Mouse (Mus musculus) C2C12 (cell line): ENCODE results near the gene Eif2ak3. TPM values are rescaled to one million over a fixed set of nuclear protein-coding genes. Genes with fewer than 3 reads are reported as not detected.

Experiments used
- H3K27me3 ChIP-seq: one replicate; pipeline ENCODE4 v1.6.1; 2011; ENCODE audit not compliant: control insufficient read depth, insufficient read depth, insufficient read length
- H3K36me3 ChIP-seq: one replicate; pipeline ENCODE4 v1.6.1; 2011; ENCODE audit not compliant: control insufficient read depth, insufficient read depth
- H3K4me3 ChIP-seq: one replicate; pipeline ENCODE4 v1.5.1; 2011; ENCODE audit warnings: mild to moderate bottlenecking, control low read depth; ENCODE audit not compliant: poor library complexity, insufficient read depth, severe bottlenecking
- H3K79me2 ChIP-seq: one replicate; pipeline ENCODE4 v1.6.1; 2011; ENCODE audit not compliant: control insufficient read depth, insufficient read depth
- H3K79me3 ChIP-seq: one replicate; pipeline ENCODE4 v1.6.1; 2011; ENCODE audit warnings: low read depth, control low read depth
- H3ac ChIP-seq: one replicate; pipeline ENCODE3; 2011; ENCODE audit warnings: low read depth; ENCODE audit not compliant: control insufficient read depth, insufficient read length
- CEBPB ChIP-seq: IDR thresholded peaks from one replicate; pipeline ENCODE4 v1.6.1; 2011; ENCODE audit warnings: low read depth, mild to moderate bottlenecking, control low read depth, moderate library complexity
- CTCF ChIP-seq: IDR thresholded peaks from one replicate; pipeline ENCODE4 v1.5.1; 2011; ENCODE audit not compliant: control insufficient read depth, insufficient read depth, insufficient read length
- FOSL1 ChIP-seq: IDR thresholded peaks from one replicate; pipeline ENCODE4 v1.8.0; 2011; ENCODE audit warnings: mild to moderate bottlenecking, low read length; ENCODE audit not compliant: poor library complexity, insufficient read depth, severe bottlenecking
- MAX ChIP-seq: IDR thresholded peaks from one replicate; pipeline ENCODE4 v1.6.1; 2011; ENCODE audit warnings: mild to moderate bottlenecking, control low read depth
- MYOD1 ChIP-seq: IDR thresholded peaks from one replicate; pipeline ENCODE4 v1.6.1; 2011; ENCODE audit warnings: low read depth; ENCODE audit not compliant: control insufficient read depth, insufficient read length
- MYOG ChIP-seq: IDR thresholded peaks from one replicate; pipeline ENCODE4 v1.6.1; 2011; ENCODE audit not compliant: control insufficient read depth, insufficient read length; ENCODE audit errors: extremely low read depth
- USF1 ChIP-seq: IDR thresholded peaks from one replicate; pipeline ENCODE4 v1.6.1; 2011; ENCODE audit warnings: low read depth, mild to moderate bottlenecking, control low read depth, moderate library complexity
- polyA plus RNA-seq: library from polyadenylated mRNA; unstranded; fragments of >200 nt; fragmentation: generic; extraction: Trizol; gene quantifications from one replicate; pipeline ENCODE4 v1.2.1, GENCODE M21; 2012; ENCODE audit warnings: missing spikeins

Gene Eif2ak3
- polyA plus RNA-seq, 1 experiment: 4.2 TPM

GRCm38 (mm10) chr6:70903689-70904088 lies 59.4 kb downstream of the Eif2ak3 start:
- no peaks in the 10 kb centered on the region for H3K79me2 ChIP-seq
- no peak overlapping the region for H3ac ChIP-seq
- H3K4me3 ChIP-seq: no peak overlapping the region
- H3K79me3 ChIP-seq: no peaks in the 10 kb centered on the region
- peaks cover 17% of the 10 kb centered on the region for H3K36me3 ChIP-seq
- TF ChIP-seq FOSL1: no peak
- TF ChIP-seq MYOD1: no peak
- no peak for TF ChIP-seq CEBPB
- TF ChIP-seq USF1: no peak
- no peak for TF ChIP-seq MAX
- no peak for TF ChIP-seq MYOG
- no peak for TF ChIP-seq CTCF
- no peaks in the 10 kb centered on the region for H3K27me3 ChIP-seq

- Histone ChIP-seq H3K4me3 (no peak overlapping the region), H3ac (no peak overlapping the region), H3K79me2 (no peaks in the 10 kb centered on the region), H3K79me3 (no peaks in the 10 kb centered on the region), H3K27me3 (peaks cover 15% of the 10 kb centered on the region), H3K36me3 (peaks cover 11% of the 10 kb centered on the region)
- TF ChIP-seq MAX (no peak), FOSL1 (no peak), MYOD1 (no peak), CEBPB (no peak), USF1 (no peak), CTCF (no peak), MYOG (no peak)
These were observed 65.3 kb downstream of the Eif2ak3 start for GRCm38 (mm10) chr6:70909572-70909971.

- peaks cover 6% of the 10 kb centered on the region for H3K36me3 ChIP-seq
- H3K27me3 ChIP-seq: peaks cover 15% of the 10 kb centered on the region
- no peak for TF ChIP-seq USF1
- no peak overlapping the region for H3K4me3 ChIP-seq
- no peaks in the 10 kb centered on the region for H3K79me3 ChIP-seq
- no peak overlapping the region for H3ac ChIP-seq
- H3K79me2 ChIP-seq: no peaks in the 10 kb centered on the region
These were observed 66.0 kb downstream of the Eif2ak3 start for GRCm38 (mm10) chr6:70910285-70910684.

GRCm38 (mm10) chr6:70911668-70912395 lies 67.5 kb downstream of the Eif2ak3 start:
- H3K79me2 ChIP-seq: no peaks in the 10 kb centered on the region
- no peaks in the 10 kb centered on the region for H3K79me3 ChIP-seq
- no peaks in the 10 kb centered on the region for H3K36me3 ChIP-seq
- H3ac ChIP-seq: no peak overlapping the region
- TF ChIP-seq MYOD1 (no peak), CTCF (no peak), MAX (no peak), MYOG (no peak), FOSL1 (no peak), USF1 (no peak)
- no peak overlapping the region for H3K4me3 ChIP-seq
- peaks cover 15% of the 10 kb centered on the region for H3K27me3 ChIP-seq

- H3K79me2 ChIP-seq: no peaks in the 10 kb centered on the region
- no peak for TF ChIP-seq CEBPB
- no peak overlapping the region for H3K4me3 ChIP-seq
- no peaks in the 10 kb centered on the region for H3K79me3 ChIP-seq
- no peak overlapping the region for H3ac ChIP-seq
- H3K36me3 ChIP-seq: no peaks in the 10 kb centered on the region
- peaks cover 15% of the 10 kb centered on the region for H3K27me3 ChIP-seq
These were observed 68.1 kb downstream of the Eif2ak3 start for GRCm38 (mm10) chr6:70912396-70912765.

GRCm38 (mm10) chr6:70918827-70919226 lies 74.5 kb downstream of the Eif2ak3 start, which contains the start of gene Tex37:
TSS of gene Tex37 (minus strand) at chr6:70918927.
- no peaks in the 10 kb centered on the region for H3K79me3 ChIP-seq
- TF ChIP-seq CTCF (no peak), MYOD1 (no peak), MAX (no peak)
- no peak within 1 kb of the TSS for H3ac ChIP-seq
- H3K27me3 ChIP-seq: peaks cover 3% of the 10 kb centered on the region
- no peaks in the 10 kb centered on the region for H3K79me2 ChIP-seq
- H3K4me3 ChIP-seq: no peak within 1 kb of the TSS
- H3K36me3 ChIP-seq: no peaks in the 10 kb centered on the region
